Mouse (Mus musculus): ENCODE data around the gene Ubxn2a. TPM values are rescaled to one million over a fixed set of nuclear protein-coding genes. Genes with fewer than 3 reads are reported as not detected.

Gene Ubxn2a
- polyA plus RNA-seq, 1 experiment, result 1.8 TPM

DNA sequence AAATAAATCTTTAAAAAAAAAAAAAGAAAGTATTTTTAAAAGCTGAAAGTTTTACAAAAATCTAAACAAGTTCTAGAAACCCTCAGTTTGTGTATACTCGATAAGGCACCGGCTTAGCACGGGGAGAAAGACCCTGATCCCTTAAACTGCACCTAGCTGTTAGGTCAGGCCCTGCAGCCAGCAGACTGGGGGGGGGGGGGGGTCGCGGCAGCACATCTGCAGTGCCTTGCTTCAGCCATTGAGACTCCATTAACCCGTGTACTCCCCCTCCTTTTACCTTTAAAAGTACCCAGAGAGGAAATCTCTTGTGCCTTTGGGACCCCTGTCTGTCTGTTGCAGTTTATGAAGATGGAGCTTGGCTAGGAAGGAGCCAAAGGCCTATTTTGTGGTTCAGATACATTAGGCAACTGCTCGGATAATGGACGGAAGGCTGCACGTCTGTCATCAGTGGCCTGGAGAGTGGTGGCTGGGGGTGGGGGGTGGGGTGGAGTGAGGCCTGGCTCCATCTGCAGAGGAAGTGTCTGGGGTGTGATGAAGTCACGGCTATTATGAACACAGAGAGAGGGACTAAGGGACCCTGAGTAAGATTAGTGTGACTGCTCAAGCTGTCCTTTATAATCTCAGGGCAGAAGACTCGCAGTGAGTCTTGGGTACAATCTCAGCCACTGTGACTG is 48.1 kb downstream of the Ubxn2a start:
- Histone ChIP-seq H3K27me3 (ENCODE audit: control insufficient read depth, insufficient read depth, low read length) (no peaks in the 10 kb centered on the region), H3K4me3 (ENCODE audit: extremely low read depth, insufficient read depth, insufficient read length) (no peak overlapping the region), H3K4me1 (ENCODE audit: control insufficient read depth, insufficient read depth, insufficient read length) (no peaks in the 10 kb centered on the region), H3K36me3 (ENCODE audit: control insufficient read depth, insufficient read depth, low read length) (no peaks in the 10 kb centered on the region), H3K27ac (ENCODE audit: insufficient read depth, low read length) (no peak overlapping the region)
- no peak for DNase-seq (ENCODE audit: low read depth in 1 of 2, low spot score in 2 of 2)
- WGBS, result 64% methylated on average over 11 of the region's 11 CpGs
- TF ChIP-seq POLR2A (IDR thresholded peaks at IDR 0.05; ENCODE audit: low read depth, low read length) (no peak), CTCF (IDR thresholded peaks at IDR 0.05; ENCODE audit: extremely low read depth, insufficient read depth, insufficient read length, insufficient replicate concordance) (no peak)

DNA sequence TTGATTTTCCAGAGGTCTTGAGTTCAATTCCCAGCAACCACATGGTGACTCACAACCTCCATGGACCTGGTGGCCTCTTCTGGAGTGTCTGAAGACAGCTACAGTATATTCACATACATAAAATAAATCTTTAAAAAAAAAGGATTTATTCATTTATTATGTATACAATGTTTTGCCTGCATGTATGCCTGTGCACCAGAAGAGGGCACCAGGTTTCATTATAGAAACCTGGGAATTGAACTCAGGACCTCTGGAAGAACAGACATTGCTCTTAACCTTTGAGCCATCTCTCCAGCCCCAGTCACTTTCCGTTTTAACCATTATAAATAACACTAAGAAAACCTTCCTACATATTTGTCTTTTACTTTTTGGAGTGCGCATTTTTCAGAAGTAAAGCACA is 50.7 kb downstream of the Ubxn2a start:
- H3K27ac ChIP-seq (ENCODE audit: insufficient read depth, low read length), result no peak overlapping the region
- no peaks in the 10 kb centered on the region for H3K27me3 ChIP-seq (ENCODE audit: control insufficient read depth, insufficient read depth, low read length)
- no peak overlapping the region for H3K4me3 ChIP-seq (ENCODE audit: extremely low read depth, insufficient read depth, insufficient read length)
- H3K4me1 ChIP-seq (ENCODE audit: control insufficient read depth, insufficient read depth, insufficient read length), result no peaks in the 10 kb centered on the region
- DNase-seq (ENCODE audit: low read depth in 1 of 2, low spot score in 2 of 2), result no peak
- 0 out of 2 replicates have a peak, but pooled peaks cover 1% of the 10 kb centered on the region for H3K36me3 ChIP-seq (ENCODE audit: control insufficient read depth, insufficient read depth, low read length)
- WGBS, result 94% methylated on average over 2 of the region's 2 CpGs
- no peak for TF ChIP-seq CTCF (IDR thresholded peaks at IDR 0.05; ENCODE audit: extremely low read depth, insufficient read depth, insufficient read length, insufficient replicate concordance)
- TF ChIP-seq POLR2A (IDR thresholded peaks at IDR 0.05; ENCODE audit: low read depth, low read length), result no peak

DNA sequence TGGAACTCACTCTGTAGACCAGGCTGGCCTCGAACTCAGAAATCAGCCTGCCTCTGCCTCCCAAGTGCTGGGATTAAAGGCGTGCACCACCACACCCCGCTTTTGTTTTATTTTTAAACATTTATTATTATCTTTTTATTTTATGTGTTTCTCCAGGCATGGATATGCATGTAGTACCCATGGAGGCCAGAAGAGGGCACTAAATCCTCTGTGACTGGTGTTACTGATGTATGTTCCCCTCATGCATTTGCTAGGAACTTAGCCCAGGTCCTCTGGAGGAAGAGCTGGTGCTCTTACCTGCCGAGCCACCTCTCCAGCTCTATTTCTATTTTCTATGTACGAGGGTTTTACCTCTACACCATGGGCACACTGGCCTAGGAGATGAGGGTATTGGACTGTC is 51.3 kb downstream of the Ubxn2a start:
- no peak for DNase-seq (ENCODE audit: low read depth in 1 of 2, low spot score in 2 of 2)
- H3K27me3 ChIP-seq (ENCODE audit: control insufficient read depth, insufficient read depth, low read length), result no peaks in the 10 kb centered on the region
- no peak for TF ChIP-seq POLR2A (IDR thresholded peaks at IDR 0.05; ENCODE audit: low read depth, low read length)
- peak; percentile 8; the same call in 1 of the 2 replicates for TF ChIP-seq CTCF (IDR thresholded peaks at IDR 0.05; ENCODE audit: extremely low read depth, insufficient read depth, insufficient read length, insufficient replicate concordance)
- 93% methylated on average over 5 of the region's 5 CpGs for WGBS
- H3K36me3 ChIP-seq (ENCODE audit: control insufficient read depth, insufficient read depth, low read length), result peaks cover 3% of the 10 kb centered on the region
- no peaks in the 10 kb centered on the region for H3K4me1 ChIP-seq (ENCODE audit: control insufficient read depth, insufficient read depth, insufficient read length)
- H3K27ac ChIP-seq (ENCODE audit: insufficient read depth, low read length), result no peak overlapping the region
- H3K4me3 ChIP-seq (ENCODE audit: extremely low read depth, insufficient read depth, insufficient read length), result no peak overlapping the region

DNA sequence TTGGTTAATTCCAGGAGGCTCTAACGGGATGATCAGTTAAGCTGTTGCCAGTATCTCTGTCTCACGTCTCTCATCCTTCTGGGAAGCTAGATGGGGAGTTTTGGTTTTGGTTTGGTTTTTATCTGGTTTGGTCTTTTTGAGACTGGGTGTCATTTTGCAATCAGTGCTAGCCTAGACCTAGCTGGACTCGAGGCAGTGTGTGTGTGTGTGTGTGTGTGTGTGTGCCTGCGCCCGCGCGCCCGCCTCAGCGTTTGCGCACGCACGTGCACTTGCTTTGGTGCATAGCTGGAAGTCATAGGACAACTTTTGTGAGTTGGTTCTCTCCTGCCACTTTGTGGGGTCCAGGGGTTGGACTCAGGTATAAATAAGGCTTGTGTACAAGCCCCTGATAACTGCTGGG is 63.8 kb downstream of the Ubxn2a start:
- Histone ChIP-seq H3K27ac (ENCODE audit: insufficient read depth, low read length) (no peak overlapping the region), H3K4me1 (ENCODE audit: control insufficient read depth, insufficient read depth, insufficient read length) (peaks cover 6% of the 10 kb centered on the region), H3K4me3 (ENCODE audit: extremely low read depth, insufficient read depth, insufficient read length) (peak overlapping the region; percentile 88), H3K27me3 (ENCODE audit: control insufficient read depth, insufficient read depth, low read length) (peaks cover 6% of the 10 kb centered on the region), H3K36me3 (ENCODE audit: control insufficient read depth, insufficient read depth, low read length) (no peaks in the 10 kb centered on the region)
- peak in 1 of 2 experiments; percentile 36 for DNase-seq (ENCODE audit: low read depth in 1 of 2, low spot score in 2 of 2)
- under 1% methylated on average over 12 of the region's 12 CpGs for WGBS
- TF ChIP-seq POLR2A (IDR thresholded peaks at IDR 0.05; ENCODE audit: low read depth, low read length), result no peak
- no peak for TF ChIP-seq CTCF (IDR thresholded peaks at IDR 0.05; ENCODE audit: extremely low read depth, insufficient read depth, insufficient read length, insufficient replicate concordance)

DNA sequence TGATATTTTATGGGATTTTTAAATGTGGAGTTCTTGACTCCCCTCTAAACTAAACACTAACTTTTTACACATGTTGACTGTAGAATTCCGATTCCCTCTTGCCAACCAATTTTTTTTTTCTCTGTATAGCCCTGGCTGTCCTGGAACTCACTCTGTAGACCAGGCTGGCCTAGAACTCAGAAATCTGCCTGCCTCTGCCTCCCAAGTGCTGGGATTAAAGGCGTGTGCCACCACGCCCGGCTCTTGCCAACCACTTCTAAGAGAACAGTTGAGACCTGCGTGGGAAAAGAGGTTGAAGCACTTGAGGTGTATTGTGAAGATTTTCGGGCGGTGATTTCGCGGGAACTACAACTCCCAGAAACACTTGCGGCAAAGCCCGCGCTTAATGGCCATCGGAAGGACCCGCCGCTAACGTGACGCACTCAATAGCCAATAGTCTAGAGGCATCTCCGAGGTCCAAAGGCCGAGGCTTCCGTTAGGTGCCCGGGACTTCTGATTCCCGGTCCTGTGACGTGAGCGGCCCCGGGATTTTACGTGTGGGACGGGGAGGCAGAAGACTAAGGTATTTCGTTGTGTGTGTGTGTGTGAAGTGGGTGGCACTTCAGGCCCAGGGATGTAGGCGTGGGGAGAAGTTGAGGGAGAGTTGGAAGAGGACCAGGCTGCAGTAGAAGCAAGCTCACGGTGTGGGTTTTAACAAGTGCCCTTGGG is 64.5 kb downstream of the Ubxn2a start, which contains the start of gene Wdcp:
Gene Wdcp, plus strand, starts transcription at position 414 of the 708 bp plus-strand sequence.
- no peak for TF ChIP-seq CTCF (IDR thresholded peaks at IDR 0.05; ENCODE audit: extremely low read depth, insufficient read depth, insufficient read length, insufficient replicate concordance)
- TF ChIP-seq POLR2A (IDR thresholded peaks at IDR 0.05; ENCODE audit: low read depth, low read length), result no peak; the same call in 1 of the 2 replicates
- Histone ChIP-seq H3K4me3 (ENCODE audit: extremely low read depth, insufficient read depth, insufficient read length) (peak within 1 kb of the TSS; percentile 88), H3K27me3 (ENCODE audit: control insufficient read depth, insufficient read depth, low read length) (peaks cover 6% of the 10 kb centered on the region), H3K27ac (ENCODE audit: insufficient read depth, low read length) (peak within 1 kb of the TSS; percentile 38; the same call in 1 of the 2 replicates), H3K4me1 (ENCODE audit: control insufficient read depth, insufficient read depth, insufficient read length) (peaks cover 6% of the 10 kb centered on the region), H3K36me3 (ENCODE audit: control insufficient read depth, insufficient read depth, low read length) (no peaks in the 10 kb centered on the region)
- DNase-seq (ENCODE audit: low read depth in 1 of 2, low spot score in 2 of 2), result peak; percentile 65 to 85
- WGBS, result 1% methylated on average over 30 of the region's 30 CpGs

DNA sequence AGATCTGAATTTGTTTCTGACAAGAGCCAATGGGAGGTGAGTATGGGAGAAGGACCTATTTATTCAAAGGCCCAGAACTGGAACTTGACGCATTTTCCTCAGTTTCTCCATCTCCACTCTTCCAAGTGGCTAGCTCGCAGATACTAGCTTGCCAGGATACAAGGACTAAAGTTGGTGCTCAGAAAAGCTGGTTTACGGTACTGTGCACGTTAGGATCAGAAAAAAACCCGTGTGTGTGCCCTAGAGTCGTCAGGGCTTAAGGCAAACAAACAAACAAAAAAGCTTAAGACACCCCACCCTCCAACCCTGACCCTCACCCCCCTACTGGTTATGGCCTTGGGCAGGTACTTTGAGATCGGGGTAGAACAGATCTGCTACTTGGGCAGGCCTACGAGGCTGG is 65.0 kb downstream of the Ubxn2a start:
- peaks cover 6% of the 10 kb centered on the region for H3K4me1 ChIP-seq (ENCODE audit: control insufficient read depth, insufficient read depth, insufficient read length)
- H3K27me3 ChIP-seq (ENCODE audit: control insufficient read depth, insufficient read depth, low read length), result peaks cover 6% of the 10 kb centered on the region
- no peak for TF ChIP-seq POLR2A (IDR thresholded peaks at IDR 0.05; ENCODE audit: low read depth, low read length)
- TF ChIP-seq CTCF (IDR thresholded peaks at IDR 0.05; ENCODE audit: extremely low read depth, insufficient read depth, insufficient read length, insufficient replicate concordance), result no peak
- H3K27ac ChIP-seq (ENCODE audit: insufficient read depth, low read length), result no peak overlapping the region
- H3K4me3 ChIP-seq (ENCODE audit: extremely low read depth, insufficient read depth, insufficient read length), result no peak overlapping the region
- no peaks in the 10 kb centered on the region for H3K36me3 ChIP-seq (ENCODE audit: control insufficient read depth, insufficient read depth, low read length)
- WGBS, result 94% methylated on average over 8 of the region's 8 CpGs
- no peak for DNase-seq (ENCODE audit: low read depth in 1 of 2, low spot score in 2 of 2)
